Mouse (Mus musculus): ENCODE data around the gene Ube2h. TPM values are rescaled to one million over a fixed set of nuclear protein-coding genes. Genes with fewer than 3 reads are reported as not detected.

The Ube2h gene
- total RNA-seq, 2 experiments from 2014 or later, result 18.5 to 21.1 TPM

DNA sequence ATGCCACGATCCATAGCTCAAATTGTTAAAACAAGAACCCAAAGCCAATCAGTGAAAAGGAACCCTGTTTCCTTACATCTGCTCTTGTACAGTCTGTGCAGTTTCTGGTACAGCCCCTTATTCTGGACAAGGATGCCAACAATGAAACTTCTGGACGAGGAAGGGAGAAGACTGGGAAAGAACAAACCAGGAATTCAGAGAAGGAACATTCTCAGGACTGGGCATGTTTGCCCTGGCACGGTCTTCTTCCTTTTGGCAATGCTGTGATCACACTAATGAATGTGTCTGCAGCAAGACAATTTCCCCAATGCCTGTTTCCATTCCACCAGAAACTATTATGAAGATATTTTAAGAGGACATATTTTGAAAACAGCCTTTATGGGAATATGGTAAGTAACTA is 55.6 kb downstream of the Ube2h start:
- no peak for ATAC-seq (ENCODE audit: poor library complexity, severe bottlenecking)

DNA sequence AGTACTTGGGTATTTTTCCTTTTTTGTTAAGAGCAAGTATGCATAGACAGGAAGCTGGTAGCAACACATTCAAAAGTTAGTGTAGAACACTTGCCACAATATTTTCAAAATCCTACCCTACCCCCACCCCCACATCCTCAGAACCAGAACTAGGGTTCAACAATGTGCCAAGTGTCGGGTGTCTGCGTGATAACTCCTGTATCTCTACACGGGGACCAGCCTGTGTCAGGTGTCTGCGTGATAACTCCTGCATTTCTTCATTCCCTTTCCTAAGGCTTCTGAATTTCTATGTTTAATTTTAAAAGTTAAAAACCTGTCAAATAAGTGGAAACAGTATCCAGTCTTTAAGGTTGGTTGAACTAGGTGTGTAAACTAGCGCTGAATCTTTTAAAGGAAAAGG is 58.4 kb downstream of the Ube2h start:
- no peak for ATAC-seq (ENCODE audit: poor library complexity, severe bottlenecking)

DNA sequence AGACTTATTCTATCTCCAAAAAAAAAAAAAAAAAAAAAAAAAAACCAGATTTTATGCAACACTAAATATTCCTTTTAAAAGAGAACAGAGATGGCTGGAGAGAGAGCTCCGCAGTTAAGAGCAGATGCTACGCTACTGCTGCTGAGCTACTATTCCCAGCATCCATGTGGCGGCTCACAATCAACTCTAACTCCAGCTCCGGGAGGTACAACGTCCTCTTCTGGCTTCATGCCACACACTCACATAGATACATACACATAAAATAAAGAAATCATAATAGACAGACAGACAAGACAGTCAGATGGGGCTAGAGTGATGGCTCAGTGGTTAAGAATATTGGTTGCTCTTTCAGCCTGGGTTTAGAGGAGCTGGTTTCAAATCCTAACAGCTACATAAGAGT is 58.9 kb downstream of the Ube2h start:
- ATAC-seq (ENCODE audit: poor library complexity, severe bottlenecking), result no peak

DNA sequence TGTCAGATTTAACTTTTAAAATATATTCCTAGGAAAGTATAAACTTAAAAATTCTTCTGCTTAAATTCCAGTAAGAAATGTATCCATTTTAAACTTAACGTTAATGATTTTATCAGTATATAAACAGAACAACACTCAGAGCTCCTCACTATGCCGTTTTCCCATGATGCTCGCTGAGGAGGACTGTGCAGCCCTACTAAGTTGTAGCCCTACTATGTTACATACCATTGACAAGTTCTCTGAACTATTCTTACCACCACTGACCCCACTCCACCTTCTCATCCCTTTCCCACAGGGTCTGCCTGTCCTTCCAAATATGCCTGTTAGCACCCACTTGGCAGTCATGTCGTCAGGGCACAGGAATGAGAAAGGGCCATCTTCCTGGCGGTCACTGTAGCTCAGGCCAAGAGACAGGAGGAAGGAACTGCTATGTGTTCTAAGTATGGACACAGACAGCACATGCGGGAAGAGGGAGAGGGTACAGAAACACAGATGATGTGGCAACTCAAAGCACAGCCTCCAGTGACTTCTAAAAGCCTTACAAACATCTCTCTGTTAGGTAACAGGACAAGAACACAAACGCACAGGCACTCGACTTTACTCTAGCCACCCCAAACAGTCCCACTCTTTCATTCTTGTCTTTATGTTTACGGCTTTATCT is 60.9 kb downstream of the Ube2h start:
- ATAC-seq (ENCODE audit: poor library complexity, severe bottlenecking), result peak; percentile 43

DNA sequence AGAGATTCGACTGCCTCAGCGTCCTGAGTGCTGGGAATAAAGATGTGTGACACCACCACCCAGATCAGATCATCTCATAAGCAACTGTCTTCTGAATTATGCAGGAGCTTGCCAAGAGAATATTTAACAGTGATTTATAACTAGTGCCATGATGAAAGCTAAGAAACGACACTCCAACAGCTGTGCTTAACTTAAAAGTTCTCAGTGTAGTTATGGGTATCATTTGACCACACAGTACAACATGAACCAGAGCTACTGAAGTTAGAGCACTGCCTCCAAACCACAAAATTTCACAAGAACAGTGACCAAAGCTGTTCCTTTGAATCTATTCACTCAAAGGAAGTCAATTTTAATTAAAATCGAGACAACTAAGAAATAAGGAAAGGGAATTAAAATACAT is 61.4 kb downstream of the Ube2h start:
- ATAC-seq (ENCODE audit: poor library complexity, severe bottlenecking), result peak; percentile 67

DNA sequence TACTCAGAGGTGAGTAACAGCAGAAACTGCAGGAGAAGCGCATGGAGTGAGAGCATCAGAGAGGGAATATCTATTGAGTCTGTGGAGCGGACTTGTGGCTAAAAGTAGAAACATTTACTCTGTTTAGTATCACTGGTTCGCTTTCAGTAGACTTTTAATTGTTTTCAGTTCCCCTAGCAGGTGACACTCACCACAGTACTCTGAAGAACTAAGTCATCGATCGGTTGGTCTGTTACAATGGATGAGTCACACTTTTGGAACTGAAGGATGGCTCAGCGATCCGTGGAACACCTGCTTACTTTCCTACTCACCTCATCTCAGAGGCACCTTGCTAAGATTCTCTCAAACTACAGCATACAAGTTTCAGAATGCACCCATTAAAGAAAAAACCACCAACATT is 64.2 kb downstream of the Ube2h start:
- no peak for ATAC-seq (ENCODE audit: poor library complexity, severe bottlenecking)

DNA sequence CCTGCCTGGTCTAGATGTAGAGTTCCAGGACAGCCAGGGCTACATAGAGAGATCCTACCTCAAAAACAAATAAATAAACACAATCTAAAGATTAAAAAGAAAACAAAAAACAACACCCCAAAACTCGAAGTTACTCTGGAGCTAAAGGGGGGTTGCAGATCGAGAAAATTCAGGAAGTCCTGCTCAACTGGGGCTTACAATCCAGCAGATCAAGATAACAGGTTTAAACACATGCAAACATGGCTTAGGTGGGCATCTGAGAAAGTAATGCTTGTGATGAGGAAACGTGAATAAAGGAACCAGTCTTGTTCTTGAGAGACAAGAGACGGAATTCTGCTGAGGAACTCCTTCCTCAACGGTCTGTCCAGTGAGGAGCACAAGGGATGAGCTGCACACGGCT is 65.1 kb downstream of the Ube2h start:
- ATAC-seq (ENCODE audit: poor library complexity, severe bottlenecking), result no peak

DNA sequence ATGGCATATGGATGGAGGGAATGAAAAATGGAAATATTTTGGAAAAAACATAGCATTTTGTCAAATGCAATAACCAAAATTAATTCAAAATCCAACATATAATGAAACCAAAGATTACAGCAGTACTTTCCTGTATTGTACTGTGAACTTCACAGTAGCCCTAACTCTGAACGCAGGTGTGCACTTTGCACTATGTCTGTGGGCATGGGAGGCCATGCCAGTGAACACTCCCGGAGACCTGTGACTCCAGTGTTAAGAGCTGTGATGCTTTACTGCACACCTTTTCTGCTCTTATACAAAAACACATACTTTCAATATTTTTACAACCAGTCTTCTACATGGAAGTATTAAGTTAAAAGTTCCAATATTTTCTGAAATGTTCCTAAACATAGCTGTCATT is 66.3 kb downstream of the Ube2h start:
- no peak for ATAC-seq (ENCODE audit: poor library complexity, severe bottlenecking)

DNA sequence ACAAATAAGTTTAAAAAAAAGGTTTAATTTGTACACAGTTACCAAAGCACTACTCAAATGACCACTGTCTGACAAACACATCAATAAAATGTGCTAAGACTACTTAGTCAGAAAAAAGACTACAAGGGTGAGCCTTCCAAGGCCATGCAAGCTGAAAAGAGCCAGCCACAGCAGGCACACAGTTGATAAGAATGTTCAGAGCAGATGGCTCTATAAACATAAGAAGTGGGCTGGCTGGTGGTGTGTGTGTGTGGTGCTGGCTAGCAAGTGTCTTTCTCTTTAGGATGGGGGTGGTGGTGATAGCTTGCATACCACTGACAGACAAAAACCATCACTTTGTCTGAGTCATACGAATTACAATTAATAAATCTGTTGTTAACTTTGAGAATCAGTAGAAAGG is 67.8 kb downstream of the Ube2h start:
- ATAC-seq (ENCODE audit: poor library complexity, severe bottlenecking), result no peak

DNA sequence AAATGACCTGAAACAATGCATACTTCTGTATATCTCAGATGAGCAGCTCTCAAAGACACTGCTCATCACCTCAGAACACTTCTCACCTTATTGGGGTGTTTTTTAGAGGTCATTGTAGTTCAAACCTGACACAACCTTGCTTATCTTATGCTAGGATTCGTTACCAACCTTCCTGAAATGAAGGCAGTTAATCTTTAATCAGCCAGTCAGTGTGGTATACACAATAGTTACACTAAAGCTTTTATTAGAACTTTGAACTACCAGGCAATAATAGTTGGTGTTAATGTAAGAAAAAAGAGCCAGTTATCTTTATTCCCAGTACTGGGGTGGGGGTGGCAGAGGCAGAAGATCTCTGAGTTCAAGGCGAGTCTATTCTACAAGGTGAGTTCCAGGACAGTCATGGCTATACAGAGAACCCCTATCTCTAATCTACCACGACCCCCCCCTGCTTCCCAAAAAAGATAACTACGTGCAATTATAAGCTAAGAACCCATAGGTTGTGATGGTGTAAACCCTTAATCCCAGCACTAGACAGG is 72.5 kb downstream of the Ube2h start:
- ATAC-seq (ENCODE audit: poor library complexity, severe bottlenecking), result no peak

DNA sequence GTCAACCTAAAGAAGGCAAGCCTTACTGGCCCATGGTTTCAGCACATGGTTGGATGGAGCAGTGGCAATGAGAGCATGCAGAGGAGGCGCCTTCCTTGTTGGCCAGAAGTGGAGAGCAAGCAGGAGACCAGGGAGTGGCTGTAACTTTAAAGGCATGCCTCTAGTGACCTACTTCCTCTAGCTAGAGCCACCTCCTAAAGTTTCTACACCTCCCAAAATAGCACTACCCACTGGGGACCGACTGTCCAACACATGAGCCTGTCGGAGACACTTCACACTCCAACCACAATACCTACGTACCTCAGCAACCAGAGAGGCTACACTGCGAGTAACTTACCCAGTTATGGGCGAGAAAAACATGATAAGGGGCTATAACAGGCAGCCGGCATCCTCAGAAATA is 74.1 kb downstream of the Ube2h start:
- peak; percentile 84 for ATAC-seq (ENCODE audit: poor library complexity, severe bottlenecking)

DNA sequence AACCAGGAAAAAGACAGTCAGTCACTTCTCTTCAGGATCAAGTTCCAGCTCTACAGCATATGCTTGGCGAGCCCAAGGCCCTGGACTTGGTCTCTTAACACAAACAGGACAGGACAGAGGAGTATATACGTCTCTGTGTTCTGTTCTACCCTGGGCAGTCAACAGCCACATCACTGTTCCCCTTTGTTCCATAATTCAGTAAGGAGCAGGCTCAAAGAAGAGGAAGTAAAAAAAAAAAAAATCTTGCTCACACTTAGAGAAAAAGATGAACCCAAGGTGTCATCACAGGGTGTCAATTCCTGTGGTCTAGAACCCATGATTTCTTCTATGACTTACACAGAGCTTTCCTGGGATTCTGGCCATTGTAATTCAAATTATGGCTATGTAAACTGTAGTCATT is 75.4 kb downstream of the Ube2h start:
- ATAC-seq (ENCODE audit: poor library complexity, severe bottlenecking), result peak; percentile 75

DNA sequence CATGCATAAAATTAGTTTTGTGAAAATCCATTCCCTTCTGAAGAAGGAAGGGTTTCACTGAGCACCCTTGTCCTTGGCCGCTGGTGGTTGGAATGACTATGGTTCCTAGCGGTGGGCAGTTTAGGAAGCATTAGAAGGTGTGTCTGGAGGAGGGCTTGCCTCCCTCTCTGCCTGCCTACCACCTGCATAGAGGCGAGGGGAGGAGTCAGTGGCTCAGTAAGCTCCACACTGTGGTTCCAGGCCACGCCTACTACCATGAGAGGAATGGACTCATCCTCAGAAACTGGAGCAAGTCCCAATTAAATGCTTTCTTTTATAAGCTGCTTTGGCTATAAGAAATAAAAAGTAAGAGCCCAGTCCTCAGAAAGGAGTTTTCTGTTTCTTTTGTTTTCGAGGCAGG is 76.0 kb downstream of the Ube2h start:
- no peak for ATAC-seq (ENCODE audit: poor library complexity, severe bottlenecking)

DNA sequence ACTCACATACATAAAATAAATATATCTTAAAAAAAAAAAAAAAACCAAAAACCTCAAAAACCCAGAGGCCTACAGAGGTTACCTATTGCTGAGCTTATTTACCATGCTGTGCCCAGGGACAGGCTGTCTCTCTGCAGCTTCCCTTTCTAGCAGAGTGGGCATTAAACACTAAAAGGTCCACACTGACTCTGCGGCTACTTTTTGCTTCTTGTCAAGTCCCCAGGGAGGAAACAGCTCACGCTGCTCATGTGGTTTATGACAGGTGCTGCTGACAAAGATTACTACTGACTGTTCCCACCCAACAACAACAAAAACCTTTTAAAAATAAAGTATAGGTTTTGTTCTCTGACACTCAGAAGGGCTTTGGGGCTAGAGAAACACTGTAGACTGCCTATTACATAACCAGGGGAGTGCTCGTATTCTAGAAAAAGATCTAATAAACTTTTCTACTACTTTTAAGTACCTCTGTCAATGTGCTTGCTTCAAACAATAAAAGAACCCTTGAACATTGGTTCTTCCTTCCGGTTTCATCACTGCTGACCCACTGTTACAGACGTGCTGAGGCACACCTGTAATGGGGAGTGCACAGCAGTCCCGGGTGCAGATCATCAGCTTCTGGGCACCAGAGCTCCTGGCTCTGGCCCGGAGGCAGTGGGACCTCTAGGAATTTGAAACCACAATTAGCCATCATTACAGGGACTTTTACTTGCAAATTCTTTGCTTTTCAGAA is 77.2 kb downstream of the Ube2h start:
- ATAC-seq (ENCODE audit: poor library complexity, severe bottlenecking), result no peak

DNA sequence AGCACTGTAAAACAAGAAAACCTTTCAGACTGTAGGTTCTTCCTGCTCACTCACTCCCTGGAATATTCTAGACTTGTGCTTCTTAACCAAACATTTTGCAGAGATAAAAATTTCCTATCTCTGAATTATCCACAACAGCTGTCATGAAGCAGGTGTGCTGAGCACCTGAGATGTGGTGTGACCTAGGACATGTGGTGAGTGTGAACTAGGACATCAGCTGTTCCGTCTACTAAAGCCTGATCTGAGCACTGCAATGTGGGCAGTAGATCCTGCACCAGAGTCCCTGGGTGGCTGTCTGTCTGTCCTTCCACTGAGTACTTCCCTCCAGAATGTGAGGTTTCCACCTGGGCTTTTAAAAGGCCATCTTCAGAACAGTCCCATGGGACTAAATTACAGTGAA is 79.6 kb downstream of the Ube2h start:
- no peak for ATAC-seq (ENCODE audit: poor library complexity, severe bottlenecking)

DNA sequence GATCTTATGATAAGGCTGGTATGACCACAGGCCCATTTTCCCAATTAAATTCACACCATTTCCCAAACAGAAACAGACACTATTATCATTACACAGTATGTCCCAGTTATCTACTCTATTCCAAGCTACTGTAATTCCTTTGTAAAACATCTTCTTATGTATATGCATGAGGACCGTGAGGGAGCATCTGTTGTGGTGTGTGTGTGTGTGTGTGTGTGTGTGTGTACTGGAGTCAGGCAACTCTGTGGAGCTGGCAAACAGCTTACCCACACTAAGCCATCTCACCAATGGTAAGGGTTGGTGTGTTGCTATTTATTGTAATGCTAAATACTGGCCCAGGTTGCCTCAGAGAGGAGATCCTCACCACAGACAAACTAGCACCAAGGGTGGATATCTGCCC is 82.0 kb downstream of the Ube2h start:
- ATAC-seq (ENCODE audit: poor library complexity, severe bottlenecking), result no peak

DNA sequence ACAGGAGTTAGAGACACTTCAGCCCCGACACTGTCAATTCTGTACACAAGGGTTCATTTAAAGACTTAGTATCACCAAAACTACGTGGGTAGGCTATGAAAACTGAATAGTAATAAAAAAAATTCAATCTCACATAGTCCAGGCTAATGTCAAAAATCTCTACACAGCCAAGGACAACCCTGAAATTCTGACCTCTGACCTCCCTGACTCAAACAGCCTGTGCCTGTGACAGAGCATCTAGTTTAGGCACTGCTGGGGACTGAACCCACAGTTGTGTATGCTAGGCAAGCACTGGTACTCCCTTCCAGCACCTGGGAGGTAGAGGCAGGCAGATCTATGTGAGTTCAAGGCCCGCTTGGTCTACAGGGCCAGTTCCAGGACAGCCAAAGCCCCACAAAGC is 86.8 kb downstream of the Ube2h start:
- no peak for ATAC-seq (ENCODE audit: poor library complexity, severe bottlenecking)

DNA sequence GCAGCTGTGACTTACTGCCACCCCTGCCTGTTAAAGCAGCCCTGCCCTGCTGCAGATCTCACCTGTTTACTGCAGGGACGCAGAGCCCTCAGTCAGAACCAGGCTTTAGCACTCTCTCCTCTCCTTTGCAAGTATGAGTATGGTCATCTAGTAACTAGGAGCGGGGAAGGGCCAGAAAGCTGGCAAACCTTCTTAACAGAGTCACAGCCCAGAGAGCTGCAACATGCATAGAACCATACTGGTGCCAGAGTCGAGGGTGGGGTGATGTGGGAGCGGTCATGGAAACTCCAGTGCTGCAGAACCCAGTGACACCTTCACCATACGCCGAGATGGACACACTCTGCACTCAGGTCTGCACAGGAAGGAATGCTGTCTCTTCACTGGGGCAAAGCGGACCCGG is 91.9 kb downstream of the Ube2h start:
- no peak for ATAC-seq (ENCODE audit: poor library complexity, severe bottlenecking)

DNA sequence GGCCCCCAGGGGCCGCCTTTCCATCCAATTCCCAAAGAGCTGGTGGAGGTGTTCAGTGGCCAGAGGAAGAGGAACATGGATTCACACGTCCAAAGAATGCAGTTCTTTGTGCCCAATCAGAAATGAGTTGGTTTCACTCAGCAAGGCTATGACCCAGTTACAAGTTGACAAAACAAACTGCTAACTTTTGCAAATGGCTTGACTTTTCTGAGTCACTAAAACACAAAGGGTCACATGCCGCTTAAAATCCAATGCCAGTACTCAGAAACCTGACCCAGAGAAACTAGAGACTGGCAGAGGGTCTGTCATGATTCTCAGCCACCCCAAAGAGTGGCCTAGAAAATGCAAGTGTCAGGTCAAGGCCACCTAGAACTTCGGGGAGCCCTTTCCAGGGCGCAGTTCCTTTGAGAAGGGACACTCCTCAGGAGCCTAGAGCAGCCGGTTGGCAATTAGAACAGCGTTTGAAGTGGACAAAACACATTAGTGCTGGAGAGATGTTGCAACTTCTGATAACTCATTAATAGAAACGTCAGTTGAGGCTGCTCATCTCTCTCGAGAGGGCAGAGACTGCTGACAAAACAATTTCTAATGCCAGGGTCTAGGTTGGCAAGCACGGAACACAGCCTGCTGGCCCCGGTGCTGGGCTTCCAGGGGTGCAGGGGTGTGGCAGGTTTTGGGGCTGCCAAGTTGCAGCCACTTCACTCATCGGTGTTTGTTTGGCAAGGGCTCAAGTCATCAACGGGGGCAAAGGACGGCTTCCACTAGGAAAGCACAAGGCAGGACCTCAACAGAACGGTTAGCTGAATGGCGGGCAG is 92.5 kb downstream of the Ube2h start:
- no peak for ATAC-seq (ENCODE audit: poor library complexity, severe bottlenecking)

DNA sequence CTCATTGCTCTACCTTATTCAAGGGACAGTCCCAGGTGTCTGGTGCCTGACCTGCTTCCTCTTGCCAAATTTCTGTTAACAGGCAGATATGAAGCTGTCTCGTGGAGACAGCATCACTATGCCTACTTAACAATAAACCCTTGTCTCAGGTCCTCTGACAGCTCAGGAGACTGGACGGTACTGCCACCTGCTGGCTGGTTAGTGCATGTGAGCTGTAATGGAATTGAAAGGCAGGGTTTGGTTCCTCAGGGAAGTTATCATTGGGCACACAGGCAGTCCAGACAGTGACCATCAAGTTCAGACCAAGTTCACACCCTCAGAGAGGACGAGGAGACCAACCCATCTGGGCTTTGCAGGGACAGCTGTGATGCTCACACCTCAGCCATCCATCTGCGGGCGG is 93.6 kb downstream of the Ube2h start:
- ATAC-seq (ENCODE audit: poor library complexity, severe bottlenecking), result peak; percentile 88

DNA sequence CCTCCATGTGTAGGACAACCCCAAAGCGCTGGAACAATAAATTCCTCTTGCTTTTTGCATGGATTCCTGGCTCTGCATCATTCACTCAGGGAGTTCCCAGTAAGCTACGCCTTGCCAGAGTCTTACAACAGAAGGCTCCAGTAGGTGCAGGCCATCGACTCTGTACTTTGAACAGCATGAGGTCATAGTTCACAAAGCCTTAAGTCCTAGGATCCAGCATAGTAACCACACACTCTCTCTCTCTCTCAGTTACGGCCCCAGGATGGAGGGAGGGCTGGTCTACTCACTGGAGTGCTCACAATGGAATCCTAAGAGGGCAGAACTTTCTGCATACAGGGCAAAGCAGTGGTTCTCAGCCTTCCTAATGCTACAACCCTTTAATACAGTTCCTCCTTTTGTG is 95.5 kb downstream of the Ube2h start:
- no peak for ATAC-seq (ENCODE audit: poor library complexity, severe bottlenecking)

Data from megakaryocyte, adult 5-6 weeks (primary cell).